Mouse (Mus musculus): ENCODE measurements around the gene Rassf1.
"Not testable (repeated sequence)": the region's sequence is repeated elsewhere in the genome, so short reads cannot be mapped to it uniquely, and the experiment has no call there.

Gene Rassf1

DNA sequence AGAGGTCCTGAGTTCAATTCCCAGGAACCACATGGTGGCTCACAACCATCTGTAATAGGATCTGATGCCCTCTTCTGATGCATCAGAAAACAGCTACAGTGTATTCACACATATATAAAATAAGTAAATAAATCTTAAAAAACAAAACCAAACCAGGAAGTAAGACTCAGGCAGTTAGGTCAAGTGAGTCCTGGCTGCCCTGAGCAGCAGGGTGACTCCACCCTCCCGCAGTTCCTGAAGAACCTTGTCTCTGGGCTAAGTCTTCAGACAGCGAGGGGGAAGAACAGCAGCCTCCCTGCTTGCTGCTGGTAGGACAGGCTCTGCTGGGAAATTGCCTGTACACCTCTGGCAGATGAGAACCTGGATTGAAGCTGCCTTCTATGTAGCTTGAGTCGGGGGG, 5.0 kb downstream of the Rassf1 start:
- no peak for DNase-seq (ENCODE audit: low spot score)

GRCm38 (mm10) chr9:107563029-107563581, 11.8 kb downstream of the Rassf1 start, which contains the start of gene Tusc2:
Gene Tusc2 (plus strand): TSS chr9:107563255.
- peak; percentile 90 for DNase-seq (ENCODE audit: low spot score)

- DNase-seq (ENCODE audit: low spot score): not testable (repeated sequence)
Measured at GRCm38 (mm10) chr9:107565556-107565955, 14.2 kb downstream of the Rassf1 start.

- DNase-seq (ENCODE audit: low spot score): peak; percentile 85
Measured at GRCm38 (mm10) chr9:107566041-107566709, 14.8 kb downstream of the Rassf1 start.

DNA sequence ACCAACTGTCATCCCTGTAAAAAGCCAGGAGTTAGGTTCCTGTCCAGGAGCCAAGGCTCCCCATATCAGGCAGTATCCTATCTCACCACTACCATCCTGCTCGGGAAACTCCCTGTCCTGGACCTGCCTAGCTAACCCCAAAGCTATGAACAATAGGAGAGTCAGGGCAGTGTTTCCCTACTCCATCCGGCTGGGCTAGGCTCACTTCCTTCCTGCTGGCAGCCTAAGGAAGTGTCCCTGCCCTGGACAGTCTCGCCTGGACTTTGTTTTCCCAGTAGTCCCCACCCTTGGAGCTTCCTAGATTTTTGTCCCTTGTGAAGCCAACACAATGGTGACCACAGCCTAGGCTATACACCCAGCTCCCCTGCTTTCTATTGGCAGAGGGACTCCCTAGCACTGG, 15.5 kb downstream of the Rassf1 start:
- DNase-seq (ENCODE audit: low spot score): no peak

DNA sequence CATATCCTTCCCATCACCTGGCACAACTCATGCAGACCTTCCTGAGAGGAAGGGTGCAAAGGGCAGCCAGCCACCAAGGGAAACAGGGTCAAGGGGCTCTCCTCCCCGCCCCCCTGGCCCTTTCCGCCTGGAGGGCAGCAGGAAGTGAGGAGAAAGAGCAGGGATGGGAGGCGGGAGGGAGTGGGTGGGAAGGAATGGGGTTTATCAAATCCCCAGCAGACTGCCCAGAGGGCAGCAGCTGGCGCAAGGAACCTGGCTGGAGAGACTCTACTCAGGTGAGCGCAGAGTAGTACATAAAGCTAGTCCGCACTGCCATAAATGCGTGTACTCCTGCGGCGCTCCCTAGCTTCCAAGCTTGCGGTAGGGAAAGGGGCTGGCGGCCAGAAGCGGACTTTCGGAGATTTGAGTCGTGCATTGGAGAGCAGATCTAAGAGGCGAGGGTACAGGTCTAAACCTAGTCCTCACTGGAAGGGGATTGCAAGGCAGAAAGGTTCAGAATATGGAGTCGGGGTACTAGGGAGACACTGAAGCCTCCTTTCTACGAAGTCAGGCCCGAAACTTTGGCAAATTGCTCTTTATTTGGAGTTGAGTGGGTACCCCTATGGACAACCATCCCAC, 16.5 kb downstream of the Rassf1 start, which contains the start of gene Hyal2:
Gene Hyal2 (plus strand): TSS at position 244 of the 618 bp plus-strand sequence.
- DNase-seq (ENCODE audit: low spot score): no peak

GRCm38 (mm10) chr9:107568331-107569261, 17.2 kb downstream of the Rassf1 start:
- peak; percentile 89 for DNase-seq (ENCODE audit: low spot score)

DNA sequence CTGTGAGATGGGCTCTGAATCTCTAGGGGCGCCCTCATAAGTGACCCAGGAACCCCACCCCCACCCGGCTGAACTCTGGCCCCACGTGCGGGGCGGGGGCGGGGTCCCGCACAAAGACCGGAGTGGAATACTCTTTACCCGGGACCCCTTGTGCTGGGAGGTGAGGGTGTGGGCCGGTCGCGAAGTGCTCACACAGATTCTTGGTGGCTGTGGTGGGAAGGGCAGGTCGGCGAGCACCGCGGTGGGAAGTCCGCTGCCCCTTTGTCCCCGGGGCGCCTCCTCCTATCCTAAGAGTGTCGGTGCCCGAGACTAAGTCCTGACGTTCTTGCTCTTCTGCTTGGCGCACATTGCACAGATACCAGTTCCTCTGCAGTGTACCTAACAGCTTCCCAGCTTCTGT, 17.9 kb downstream of the Rassf1 start:
- DNase-seq (ENCODE audit: low spot score): no peak

DNA sequence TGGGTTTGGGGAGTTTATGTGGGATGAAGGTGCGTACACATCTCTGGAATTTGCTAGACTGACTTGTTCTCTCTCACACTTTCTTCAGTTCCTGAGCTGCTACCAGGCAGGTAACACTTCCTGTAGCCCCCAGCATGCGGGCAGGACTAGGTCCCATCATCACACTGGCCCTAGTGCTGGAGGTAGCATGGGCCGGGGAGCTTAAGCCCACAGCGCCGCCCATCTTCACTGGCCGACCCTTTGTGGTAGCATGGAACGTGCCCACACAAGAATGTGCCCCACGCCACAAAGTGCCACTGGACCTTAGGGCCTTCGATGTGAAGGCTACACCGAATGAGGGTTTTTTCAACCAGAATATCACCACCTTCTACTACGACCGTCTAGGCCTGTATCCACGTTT, 18.7 kb downstream of the Rassf1 start:
- DNase-seq (ENCODE audit: low spot score): no peak

DNA sequence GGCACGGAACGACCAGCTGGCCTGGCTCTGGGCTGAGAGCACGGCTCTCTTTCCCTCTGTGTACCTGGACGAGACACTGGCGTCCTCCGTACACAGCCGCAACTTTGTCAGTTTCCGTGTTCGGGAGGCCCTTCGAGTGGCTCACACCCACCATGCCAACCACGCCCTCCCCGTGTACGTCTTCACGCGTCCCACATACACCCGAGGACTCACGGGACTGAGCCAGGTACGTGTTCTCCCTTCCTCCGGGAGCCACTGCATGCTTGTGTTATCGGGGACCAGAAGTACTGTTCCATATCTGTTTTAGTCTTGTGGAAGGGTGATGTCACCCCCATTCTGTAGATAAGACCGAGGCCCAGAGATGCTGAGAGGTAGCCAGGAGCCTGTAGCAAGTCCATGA, 19.5 kb downstream of the Rassf1 start:
- DNase-seq (ENCODE audit: low spot score): peak; percentile 80

- no peak for DNase-seq (ENCODE audit: low spot score)
Measured at GRCm38 (mm10) chr9:107571534-107572326, 20.4 kb downstream of the Rassf1 start.

GRCm38 (mm10) chr9:107572327-107572662, 20.9 kb downstream of the Rassf1 start:
- no peak for DNase-seq (ENCODE audit: low spot score)

- DNase-seq (ENCODE audit: low spot score): not testable (repeated sequence)
Measured at GRCm38 (mm10) chr9:107573774-107574173, 22.4 kb downstream of the Rassf1 start.

DNA sequence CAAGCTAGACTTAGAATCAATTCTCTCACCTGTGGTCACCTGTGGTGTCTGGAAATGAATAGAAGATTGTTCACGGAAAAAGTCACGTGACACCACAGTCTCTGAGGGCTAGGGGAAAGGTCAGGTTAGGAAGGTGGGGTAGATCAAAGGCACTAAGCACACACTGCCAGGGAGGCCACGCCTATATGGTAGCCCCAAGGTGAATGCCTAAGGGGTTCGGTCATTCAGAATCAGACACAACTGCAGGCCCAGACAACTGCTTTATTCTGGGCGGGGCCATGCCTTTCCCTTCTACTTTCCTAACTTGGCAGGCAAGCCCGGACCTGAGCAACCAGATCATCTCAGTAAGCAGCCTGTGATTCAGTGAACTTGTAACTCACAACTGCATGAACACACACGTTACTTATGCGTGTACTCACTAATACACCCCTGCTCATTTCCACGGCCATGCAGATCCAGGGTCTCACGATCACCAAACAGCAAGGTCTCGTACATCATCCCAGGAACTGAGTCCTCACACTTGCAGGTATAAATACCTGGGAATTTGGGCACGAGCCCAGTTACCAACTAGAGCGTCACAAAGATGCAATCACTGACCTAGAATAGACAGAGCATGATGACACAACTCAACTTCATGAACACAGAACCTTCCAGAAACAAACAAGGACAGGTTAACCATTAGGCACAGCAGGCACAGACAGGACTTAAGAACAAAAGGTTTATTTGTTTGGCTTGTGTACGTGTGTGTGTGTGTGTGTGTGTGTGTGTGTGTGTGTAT, 24.4 kb downstream of the Rassf1 start:
- no peak for DNase-seq (ENCODE audit: low spot score)

- peak; percentile 84 for DNase-seq (ENCODE audit: low spot score)
Measured at GRCm38 (mm10) chr9:107576357-107577107, 25.2 kb downstream of the Rassf1 start, which contains the start of gene Hyal1. Gene Hyal1 (plus strand): TSS chr9:107576927.

- DNase-seq (ENCODE audit: low spot score): no peak
Measured at GRCm38 (mm10) chr9:107577871-107578270, 26.5 kb downstream of the Rassf1 start.

DNA sequence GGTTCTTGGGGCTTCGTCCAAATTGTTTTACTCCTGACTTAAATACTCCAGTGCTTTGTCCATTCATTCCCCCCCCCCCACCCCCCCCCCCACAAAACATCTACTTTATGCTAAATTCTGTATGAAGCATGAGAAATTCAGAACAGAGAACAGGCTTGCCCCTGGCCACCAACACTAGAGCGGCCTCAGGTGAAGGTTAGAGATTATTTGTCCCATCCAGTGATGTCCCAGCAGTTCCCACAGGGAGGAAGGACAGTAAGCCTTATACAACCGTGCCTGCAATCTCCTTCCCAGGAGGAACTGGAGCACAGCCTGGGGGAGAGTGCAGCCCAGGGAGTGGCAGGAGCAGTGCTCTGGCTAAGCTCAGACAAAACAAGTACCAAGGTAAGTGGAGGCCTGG, 27.2 kb downstream of the Rassf1 start, which contains the start of gene Naa80:
Gene Naa80 (plus strand): TSS at position 301 of the 400 bp plus-strand sequence.
- no peak for DNase-seq (ENCODE audit: low spot score)

GRCm38 (mm10) chr9:107579023-107579900, 27.9 kb downstream of the Rassf1 start:
- DNase-seq (ENCODE audit: low spot score): no peak
